In genomic region chr1:192798212-192799164, GRCm38 (mm10) we compare ENCODE assay signal across 11 mouse cellular contexts. TPM values are rescaled to one million over a fixed set of nuclear protein-coding genes. Genes with fewer than 3 reads are reported as not detected.
DNase-seq lines count a peak whose midpoint lies in the region; ATAC-seq and TF ChIP-seq lines count a peak whose summit lies in the region.
"Had no signal": no experiment of that assay in that cellular context is flagged by ENCODE, and none has a peak within 500 bp of the region (broad histone marks: within the 10 kb centered on the region; RNA-seq: fewer than 3 reads in every experiment).

No protein-coding gene starts in this region.

- H3K36me3 ChIP-seq in heart, adult 2 months (ENCODE audit: control insufficient read depth, insufficient read depth, low read length), result no peaks in the 10 kb centered on the region
- no peaks in the 10 kb centered on the region for H3K36me3 ChIP-seq in kidney, embryonic 15.5 days
- H3K36me3 ChIP-seq: liver, embryonic 15.5 days had no signal

- H3K9ac ChIP-seq in heart, adult 2 months (ENCODE audit: low read depth, low read length), result no peak overlapping the region
- no peak overlapping the region for H3K9ac ChIP-seq in kidney, embryonic 15.5 days
- H3K9ac ChIP-seq: liver, embryonic 15.5 days had no signal

- no peak overlapping the region for H3K4me3 ChIP-seq in heart, adult 2 months
- H3K4me3 ChIP-seq in kidney, embryonic 15.5 days (replicated peaks), result no peak overlapping the region
- H3K4me3 ChIP-seq: liver, embryonic 15.5 days had no signal

- TF ChIP-seq CTCF in heart, adult 2 months (IDR thresholded peaks at IDR 0.05), result no peak

- intact Hi-C loops in heart, adult 2 months (cut with DNase I), result no loop called here

- peaks cover 8% of the 10 kb centered on the region for H3K4me1 ChIP-seq in heart, adult 2 months (ENCODE audit: control insufficient read depth, insufficient read depth, low read length)
- H3K4me1 ChIP-seq in kidney, embryonic 15.5 days, result peaks cover 47% of the 10 kb centered on the region

- DNase-seq in ovary, adult 18-20 months (ENCODE audit: low spot score), result peak; percentile 23
- no peak for DNase-seq in ovary, postnatal 10 days (ENCODE audit: low spot score)
- DNase-seq in heart, adult 2 months, result peak; percentile 56 to 77
- no peak for DNase-seq in spleen, adult 12 weeks (ENCODE audit: low spot score)
- DNase-seq in urinary bladder, postnatal 25 days (ENCODE audit: low spot score), result no peak
- DNase-seq in thymus, postnatal 0 days (ENCODE audit: low spot score), result no peak
- DNase-seq: cerebellum, postnatal 36 days had no signal

- 44% methylated on average over 16 of the region's 16 CpGs for WGBS in heart, adult 2 months
- 56% methylated on average over 16 of the region's 16 CpGs for WGBS in kidney, embryonic 15.5 days

- 0 out of 2 replicates have a peak, but pooled peaks cover 3% of the 10 kb centered on the region for H3K9me3 ChIP-seq in kidney, embryonic 15.5 days (replicated peaks)
- H3K9me3 ChIP-seq: liver, embryonic 15.5 days had no signal

- no peak overlapping the region for H3K4me2 ChIP-seq in kidney, embryonic 15.5 days
- H3K4me2 ChIP-seq: liver, embryonic 15.5 days had no signal

- peak overlapping the region; percentile 24 for H3K27ac ChIP-seq in heart, adult 2 months
- peak overlapping the region; percentile 87 for H3K27ac ChIP-seq in kidney, embryonic 15.5 days
- H3K27ac ChIP-seq: liver, embryonic 15.5 days had no signal

- no peaks in the 10 kb centered on the region for H3K79me2 ChIP-seq in heart, adult 2 months (replicated peaks; ENCODE audit: control insufficient read depth, insufficient read depth, low read length)

- H3K27me3 ChIP-seq in heart, adult 2 months (ENCODE audit: control insufficient read depth, insufficient read depth, low read length), result no peaks in the 10 kb centered on the region
- H3K27me3 ChIP-seq in kidney, embryonic 15.5 days, result no peaks in the 10 kb centered on the region
- H3K27me3 ChIP-seq: liver, embryonic 15.5 days; Patski had no signal

- ATAC-seq in kidney, embryonic 15.5 days (replicated peaks; ENCODE audit: low FRiP score), result peak; percentile 73
- ATAC-seq in megakaryocyte progenitor cell, adult 5-6 weeks (replicated peaks; ENCODE audit: poor library complexity), result no peak
- ATAC-seq: Patski had no signal

- TF ChIP-seq EP300 in heart, adult 2 months (IDR thresholded peaks at IDR 0.05; ENCODE audit: insufficient read depth, low read depth, low read length), result no peak

- no peak for TF ChIP-seq POLR2A in heart, adult 2 months (IDR thresholded peaks at IDR 0.05; ENCODE audit: insufficient read depth, low read depth, low read length)

RNA-seq across cellular contexts. Expression of gene Hhat, which starts 27.5 kb away (rescaled TPM):
- 1 to 10 TPM; 1.6 to 2.1 TPM for total RNA-seq in heart, adult 2 months (2021)
- polyA plus RNA-seq in heart, adult 2 months (2012; rRNA removed), result 2.8 and 3.5 TPM in 2 replicates
- 13.7 and 15.4 TPM in 2 replicates for polyA plus RNA-seq in kidney, embryonic 15.5 days (2015; fragmentation: Nextera tagmentation; extraction: Ambion mirVana)
- 1.5 and 2.0 TPM in 2 replicates for total RNA-seq in megakaryocyte progenitor cell, adult 5-6 weeks (2015)
- total RNA-seq in megakaryocyte progenitor cell, adult 5-6 weeks (2017), result 1.7 and 2.6 TPM in 2 replicates
- polyA plus RNA-seq in thymus, postnatal 0 days (2015; fragmentation: Nextera tagmentation; extraction: Ambion mirVana), result 3.6 and 3.7 TPM in 2 replicates

RNA-seq across cellular contexts. Expression of gene Sertad4, which starts 57.1 kb away (rescaled TPM):
- 1 to 10 TPM; 3.3 to 3.9 TPM for total RNA-seq in heart, adult 2 months (2021)
- polyA plus RNA-seq in heart, adult 2 months (2012; rRNA removed), result 4.1 and 7.8 TPM in 2 replicates
- polyA plus RNA-seq in kidney, embryonic 15.5 days (2015; fragmentation: Nextera tagmentation; extraction: Ambion mirVana), result 22.9 TPM in 2 replicates
- not detected in 2 replicates for total RNA-seq in megakaryocyte progenitor cell, adult 5-6 weeks (2015)
- total RNA-seq in megakaryocyte progenitor cell, adult 5-6 weeks (2017), result not detected in 2 replicates
- polyA plus RNA-seq in thymus, postnatal 0 days (2015; fragmentation: Nextera tagmentation; extraction: Ambion mirVana), result 2.6 and 3.2 TPM in 2 replicates

Comparison
In these comparisons a context has a peak if more than half of its experiments do, and no peak if none do; other contexts are left out.
1. DNase-seq: peak in ovary, adult 18-20 months (single experiment) and heart, adult 2 months (2 of 2); none in ovary, postnatal 10 days (single experiment), spleen, adult 12 weeks (single experiment), urinary bladder, postnatal 25 days (single experiment) and thymus, postnatal 0 days (single experiment).